Mouse (Mus musculus) kidney, postnatal 25 days (tissue): Measurements from ENCODE around the gene Fes.

Source experiments
- DNase-seq, 2 experiments: peaks; one replicate each; pipeline ENCODE4 v3.0.0; 2021; ENCODE audit warnings: mixed read lengths in 2 of 2

The Fes gene

GRCm38 (mm10) chr7:80343270-80344018, 44.3 kb downstream of the Fes start:
- peak in 1 of 2 experiments; percentile 35 for DNase-seq

- peak; percentile 96 to 98 for DNase-seq
Measured at GRCm38 (mm10) chr7:80342858-80343257, 44.9 kb downstream of the Fes start, which contains the start of gene Hddc3. TSS of gene Hddc3 (plus strand) at chr7:80343104.

- peak in 1 of 2 experiments; percentile 32 for DNase-seq
Measured at GRCm38 (mm10) chr7:80341793-80342192, 46.0 kb downstream of the Fes start.

GRCm38 (mm10) chr7:80340793-80341192, 47.0 kb downstream of the Fes start, which contains the start of gene Unc45a:
TSS of gene Unc45a (minus strand) at chr7:80341005.
- DNase-seq, result peak; percentile 79 to 85

- DNase-seq, result peak; percentile 98 to 99
Measured at GRCm38 (mm10) chr7:80339793-80340628, 47.7 kb downstream of the Fes start.

- DNase-seq, result peak in 1 of 2 experiments; percentile 64
Measured at GRCm38 (mm10) chr7:80339371-80339770, 48.4 kb downstream of the Fes start.

GRCm38 (mm10) chr7:80336932-80337331, 50.8 kb downstream of the Fes start:
- DNase-seq, result no peak

GRCm38 (mm10) chr7:80334848-80335247, 52.9 kb downstream of the Fes start:
- DNase-seq, result no peak

GRCm38 (mm10) chr7:80331433-80331832, 56.3 kb downstream of the Fes start:
- no peak for DNase-seq

GRCm38 (mm10) chr7:80330278-80330677, 57.5 kb downstream of the Fes start:
- DNase-seq, result no peak
